Mouse (Mus musculus): ENCODE data around the gene Arhgef10l. TPM values are rescaled to one million over a fixed set of nuclear protein-coding genes. Genes with fewer than 3 reads are reported as not detected.

Gene Arhgef10l
- polyA plus RNA-seq, 1 experiment from 2014 or later = 18.4 TPM

GRCm38 (mm10) chr4:140597928-140598327 is 67.9 kb downstream of the Arhgef10l start:
- Histone ChIP-seq H3K4me2 (ENCODE audit: low read depth, low read length) (no peak overlapping the region), H3K9me3 (replicated peaks; ENCODE audit: control insufficient read depth, low read length) (peaks cover 10% of the 10 kb centered on the region; the same call in 1 of the 2 replicates), H3K4me1 (ENCODE audit: control insufficient read depth, insufficient read depth, low read length) (no peaks in the 10 kb centered on the region), H3K27ac (ENCODE audit: low read length) (no peak overlapping the region), H3K36me3 (ENCODE audit: control insufficient read depth, insufficient read depth, low read length) (no peaks in the 10 kb centered on the region; the same call in 1 of the 2 replicates), H3K9ac (ENCODE audit: low read length) (no peak overlapping the region), H3K27me3 (ENCODE audit: control insufficient read depth, insufficient read depth, low read length) (no peaks in the 10 kb centered on the region), H3K4me3 (replicated peaks; ENCODE audit: low read length) (no peak overlapping the region)
- no peak for ATAC-seq (ENCODE audit: insufficient read depth, low FRiP score)
- WGBS = 88% methylated on average over 6 of the region's 6 CpGs

- Histone ChIP-seq H3K9me3 (replicated peaks; ENCODE audit: control insufficient read depth, low read length) (peaks cover 10% of the 10 kb centered on the region; the same call in 1 of the 2 replicates), H3K9ac (ENCODE audit: low read length) (no peak overlapping the region), H3K4me2 (ENCODE audit: low read depth, low read length) (no peak overlapping the region), H3K4me1 (ENCODE audit: control insufficient read depth, insufficient read depth, low read length) (no peaks in the 10 kb centered on the region), H3K27me3 (ENCODE audit: control insufficient read depth, insufficient read depth, low read length) (no peaks in the 10 kb centered on the region), H3K4me3 (replicated peaks; ENCODE audit: low read length) (no peak overlapping the region), H3K36me3 (ENCODE audit: control insufficient read depth, insufficient read depth, low read length) (no peaks in the 10 kb centered on the region; the same call in 1 of the 2 replicates), H3K27ac (ENCODE audit: low read length) (no peak overlapping the region)
- no peak for ATAC-seq (ENCODE audit: insufficient read depth, low FRiP score)
- 92% methylated on average over 5 of the region's 5 CpGs for WGBS
Observed at GRCm38 (mm10) chr4:140597378-140597777, 68.4 kb downstream of the Arhgef10l start.

- no peak overlapping the region for H3K4me2 ChIP-seq (ENCODE audit: low read depth, low read length)
Observed at GRCm38 (mm10) chr4:140593771-140594505, 71.9 kb downstream of the Arhgef10l start.

GRCm38 (mm10) chr4:140592990-140593770 is 72.6 kb downstream of the Arhgef10l start:
- Histone ChIP-seq H3K9ac (ENCODE audit: low read length) (no peak overlapping the region), H3K4me1 (ENCODE audit: control insufficient read depth, insufficient read depth, low read length) (no peaks in the 10 kb centered on the region), H3K4me3 (replicated peaks; ENCODE audit: low read length) (no peak overlapping the region), H3K4me2 (ENCODE audit: low read depth, low read length) (no peak overlapping the region), H3K27me3 (ENCODE audit: control insufficient read depth, insufficient read depth, low read length) (no peaks in the 10 kb centered on the region), H3K36me3 (ENCODE audit: control insufficient read depth, insufficient read depth, low read length) (no peaks in the 10 kb centered on the region; the same call in 1 of the 2 replicates), H3K27ac (ENCODE audit: low read length) (no peak overlapping the region), H3K9me3 (replicated peaks; ENCODE audit: control insufficient read depth, low read length) (peaks cover 10% of the 10 kb centered on the region; the same call in 1 of the 2 replicates)
- ATAC-seq (ENCODE audit: insufficient read depth, low FRiP score) = no peak
- 64% methylated on average over 16 of the region's 16 CpGs for WGBS

More at GRCm38 (mm10) chr4:140593771-140594505, 71.9 kb downstream of the Arhgef10l start:
- Histone ChIP-seq H3K36me3 (ENCODE audit: control insufficient read depth, insufficient read depth, low read length) (no peaks in the 10 kb centered on the region; the same call in 1 of the 2 replicates), H3K4me3 (replicated peaks; ENCODE audit: low read length) (no peak overlapping the region), H3K9ac (ENCODE audit: low read length) (no peak overlapping the region), H3K27me3 (ENCODE audit: control insufficient read depth, insufficient read depth, low read length) (no peaks in the 10 kb centered on the region), H3K9me3 (replicated peaks; ENCODE audit: control insufficient read depth, low read length) (peaks cover 10% of the 10 kb centered on the region; the same call in 1 of the 2 replicates), H3K27ac (ENCODE audit: low read length) (no peak overlapping the region), H3K4me1 (ENCODE audit: control insufficient read depth, insufficient read depth, low read length) (no peaks in the 10 kb centered on the region)
- ATAC-seq (ENCODE audit: insufficient read depth, low FRiP score) = no peak
- 85% methylated on average over 14 of the region's 14 CpGs for WGBS

GRCm38 (mm10) chr4:140592217-140592759 is 73.5 kb downstream of the Arhgef10l start:
- Histone ChIP-seq H3K27ac (ENCODE audit: low read length) (no peak overlapping the region), H3K9me3 (replicated peaks; ENCODE audit: control insufficient read depth, low read length) (peaks cover 4% of the 10 kb centered on the region; the same call in 1 of the 2 replicates), H3K4me1 (ENCODE audit: control insufficient read depth, insufficient read depth, low read length) (no peaks in the 10 kb centered on the region), H3K27me3 (ENCODE audit: control insufficient read depth, insufficient read depth, low read length) (no peaks in the 10 kb centered on the region), H3K9ac (ENCODE audit: low read length) (no peak overlapping the region), H3K36me3 (ENCODE audit: control insufficient read depth, insufficient read depth, low read length) (no peaks in the 10 kb centered on the region), H3K4me3 (replicated peaks; ENCODE audit: low read length) (no peak overlapping the region), H3K4me2 (ENCODE audit: low read depth, low read length) (no peak overlapping the region)
- WGBS = 30% methylated on average over 11 of the region's 11 CpGs
- peak; percentile 38; the same call in 1 of the 2 replicates for ATAC-seq (ENCODE audit: insufficient read depth, low FRiP score)

GRCm38 (mm10) chr4:140586478-140586877 is 79.3 kb downstream of the Arhgef10l start:
- no peak overlapping the region for H3K9ac ChIP-seq (ENCODE audit: low read length)
- no peaks in the 10 kb centered on the region for H3K4me1 ChIP-seq (ENCODE audit: control insufficient read depth, insufficient read depth, low read length)
- no peaks in the 10 kb centered on the region for H3K9me3 ChIP-seq (replicated peaks; ENCODE audit: control insufficient read depth, low read length)
- WGBS = 58% methylated on average over 5 of the region's 5 CpGs
- no peak for ATAC-seq (ENCODE audit: insufficient read depth, low FRiP score)
- H3K27me3 ChIP-seq (ENCODE audit: control insufficient read depth, insufficient read depth, low read length) = no peaks in the 10 kb centered on the region
- no peak overlapping the region for H3K4me2 ChIP-seq (ENCODE audit: low read depth, low read length)
- H3K4me3 ChIP-seq (replicated peaks; ENCODE audit: low read length) = no peak overlapping the region
- H3K36me3 ChIP-seq (ENCODE audit: control insufficient read depth, insufficient read depth, low read length) = no peaks in the 10 kb centered on the region
- no peak overlapping the region for H3K27ac ChIP-seq (ENCODE audit: low read length)

- Histone ChIP-seq H3K27me3 (ENCODE audit: control insufficient read depth, insufficient read depth, low read length) (no peaks in the 10 kb centered on the region), H3K4me3 (replicated peaks; ENCODE audit: low read length) (no peak overlapping the region), H3K4me1 (ENCODE audit: control insufficient read depth, insufficient read depth, low read length) (no peaks in the 10 kb centered on the region), H3K27ac (ENCODE audit: low read length) (no peak overlapping the region), H3K36me3 (ENCODE audit: control insufficient read depth, insufficient read depth, low read length) (no peaks in the 10 kb centered on the region), H3K9me3 (replicated peaks; ENCODE audit: control insufficient read depth, low read length) (no peaks in the 10 kb centered on the region), H3K4me2 (ENCODE audit: low read depth, low read length) (no peak overlapping the region), H3K9ac (ENCODE audit: low read length) (no peak overlapping the region)
- WGBS = 58% methylated on average over 5 of the region's 5 CpGs
- ATAC-seq (ENCODE audit: insufficient read depth, low FRiP score) = no peak
Observed at GRCm38 (mm10) chr4:140584240-140584639, 81.6 kb downstream of the Arhgef10l start.

GRCm38 (mm10) chr4:140582390-140583088 is 83.3 kb downstream of the Arhgef10l start:
- no peak overlapping the region for H3K4me2 ChIP-seq (ENCODE audit: low read depth, low read length)
- no peaks in the 10 kb centered on the region for H3K4me1 ChIP-seq (ENCODE audit: control insufficient read depth, insufficient read depth, low read length)
- ATAC-seq (ENCODE audit: insufficient read depth, low FRiP score) = no peak
- 73% methylated on average over 15 of the region's 15 CpGs for WGBS
- no peak overlapping the region for H3K27ac ChIP-seq (ENCODE audit: low read length)
- no peaks in the 10 kb centered on the region for H3K9me3 ChIP-seq (replicated peaks; ENCODE audit: control insufficient read depth, low read length)
- H3K27me3 ChIP-seq (ENCODE audit: control insufficient read depth, insufficient read depth, low read length) = no peaks in the 10 kb centered on the region
- H3K9ac ChIP-seq (ENCODE audit: low read length) = no peak overlapping the region
- no peaks in the 10 kb centered on the region for H3K36me3 ChIP-seq (ENCODE audit: control insufficient read depth, insufficient read depth, low read length)
- no peak overlapping the region for H3K4me3 ChIP-seq (replicated peaks; ENCODE audit: low read length)

All from stomach, embryonic 16.5 days (tissue).